Mouse (Mus musculus) lung, adult 2 months (tissue): ENCODE measurements around the gene Ryr2.

ENCODE experiments used
- CTCF ChIP-seq: fragments of 200-500 bp; IDR thresholded peaks from 2 replicates; pipeline ENCODE4 v1.5.1; 2011; ENCODE audit warnings: mild to moderate bottlenecking, low read length, control low read depth; ENCODE audit not compliant: insufficient read depth
- POLR2A ChIP-seq: fragments of 200-500 bp; IDR thresholded peaks from 2 replicates; pipeline ENCODE4 v1.6.1; 2011; ENCODE audit warnings: low read depth, mild to moderate bottlenecking, control low read depth, low read length, borderline replicate concordance; ENCODE audit errors: extremely low read depth

DNA sequence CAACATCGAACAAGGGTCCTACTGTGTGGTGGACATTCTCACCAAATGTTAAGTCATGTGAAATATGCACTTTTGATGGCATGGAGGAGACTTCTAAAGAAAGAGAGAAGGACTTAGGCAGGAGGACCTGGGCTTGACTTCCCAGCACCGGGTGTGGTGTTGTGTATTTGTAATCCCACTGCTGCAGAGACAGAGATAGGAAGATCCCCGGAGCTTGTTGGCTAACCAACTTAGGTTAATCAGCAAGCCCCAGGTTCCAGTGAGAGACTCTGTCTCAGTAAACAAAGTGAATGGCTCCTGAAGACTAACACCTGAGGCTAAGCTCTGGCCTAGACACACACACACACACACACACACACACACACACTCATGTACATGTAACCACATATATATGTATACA, 7.3 kb downstream of the Ryr2 start:
- TF ChIP-seq CTCF = no peak
- no peak for TF ChIP-seq POLR2A
